Mouse (Mus musculus) MEL-GATA-1-ER (cell line): ENCODE data around the gene Fam219b.
A peak's percentile ranks its signal among the peaks of the same experiment; 100 is the strongest.

Experiments used
- DNase-seq: peaks from one replicate; pipeline ENCODE4 v3.0.0-alpha.2; 2012; ENCODE audit warnings: low read depth; ENCODE audit errors: extremely low read depth

Gene Fam219b

DNA sequence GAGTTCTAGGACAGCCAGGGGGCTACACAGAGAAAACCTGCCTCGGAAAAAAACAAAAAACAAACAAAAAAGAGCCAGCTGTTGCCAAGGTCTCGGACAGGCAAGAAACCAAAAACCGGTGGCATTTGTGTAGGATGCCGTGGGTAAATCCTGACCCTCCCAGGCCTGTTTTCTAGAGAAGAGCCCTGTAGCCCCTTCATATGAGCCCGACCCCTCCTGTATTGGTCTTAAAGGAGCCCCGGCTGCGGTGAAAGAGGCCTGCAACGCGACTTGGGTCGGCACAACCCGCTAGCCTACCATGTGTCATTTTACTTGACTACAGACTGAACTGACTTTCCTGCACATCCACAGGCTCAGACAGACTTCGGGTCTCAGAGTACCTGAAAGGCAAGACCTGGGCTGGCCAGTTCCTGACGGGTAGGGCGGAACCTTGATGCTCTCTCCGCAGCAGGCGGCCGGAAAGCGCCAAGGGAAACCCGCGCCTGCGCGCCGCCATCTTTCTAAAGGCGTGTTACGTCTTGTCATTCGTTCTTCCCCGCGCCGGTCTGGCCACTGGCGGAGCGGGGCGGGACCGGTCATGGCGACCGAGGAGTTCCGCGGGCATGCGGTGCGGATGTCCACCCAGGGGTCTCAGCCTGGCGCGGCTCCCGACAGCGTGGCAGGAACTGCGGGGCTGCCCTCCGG lies at the start of gene Fam219b:
Gene Fam219b, plus strand, starts transcription at position 485 of the 684 bp plus-strand sequence.
- peak; percentile 57 for DNase-seq

GRCm38 (mm10) chr9:57487807-57488206 lies 49.5 kb upstream of the Fam219b start:
- no peak for DNase-seq

DNA sequence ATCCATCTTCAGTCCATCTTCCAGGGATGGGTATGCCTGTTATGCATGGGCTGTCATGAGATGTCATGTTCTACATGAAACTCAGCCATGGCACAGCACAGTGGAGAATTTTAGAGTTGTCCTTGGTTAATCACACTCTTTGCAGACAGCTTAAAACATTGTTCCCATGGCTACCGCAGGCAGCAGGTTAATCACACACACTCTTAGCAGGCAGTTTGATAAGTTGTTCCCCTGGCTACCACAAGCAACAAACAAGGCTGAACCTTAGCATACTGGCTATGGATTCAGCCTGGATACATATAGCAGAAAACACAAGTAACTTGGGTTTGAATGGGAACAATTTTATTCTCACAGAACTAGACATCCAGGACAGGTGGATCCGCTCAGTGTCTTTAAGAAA lies 43.8 kb upstream of the Fam219b start:
- DNase-seq = no peak

DNA sequence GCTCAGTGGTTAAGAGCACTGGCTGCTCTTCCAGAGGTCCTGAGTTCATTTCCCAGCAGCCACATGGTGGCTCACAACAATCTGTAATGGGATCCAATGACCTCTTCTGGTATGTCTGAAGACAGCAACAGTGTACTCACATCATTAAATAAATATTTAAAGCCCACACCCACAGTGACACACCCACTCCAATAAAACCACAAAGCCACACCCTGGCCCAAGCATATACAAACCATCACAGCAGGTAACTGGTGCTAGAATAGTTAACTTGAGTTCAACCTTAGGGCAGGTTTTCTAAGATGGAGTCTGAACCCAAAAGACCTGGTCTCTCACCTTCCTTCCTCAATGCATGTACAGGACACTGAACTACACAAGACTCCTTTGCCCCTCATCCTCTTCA lies 42.4 kb upstream of the Fam219b start:
- DNase-seq = no peak

DNA sequence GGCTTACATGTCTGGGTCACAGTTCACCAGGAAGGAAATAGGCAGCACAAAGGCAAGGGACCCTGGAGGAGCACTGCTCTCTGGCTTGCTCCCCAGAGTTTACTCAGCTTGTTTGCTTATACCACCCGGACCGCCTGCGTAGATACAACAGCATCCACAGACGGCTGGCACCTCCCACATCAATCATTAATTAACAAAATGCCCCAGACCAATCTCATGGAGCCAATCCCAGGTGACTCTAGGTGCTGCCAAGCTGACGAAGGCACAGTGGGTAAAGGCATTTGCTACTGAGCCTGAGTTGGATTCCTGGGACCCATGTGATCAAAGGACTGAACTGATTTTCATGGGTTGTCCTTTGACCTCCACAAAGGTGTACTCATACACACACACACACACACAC lies 40.1 kb upstream of the Fam219b start:
- DNase-seq = no peak

DNA sequence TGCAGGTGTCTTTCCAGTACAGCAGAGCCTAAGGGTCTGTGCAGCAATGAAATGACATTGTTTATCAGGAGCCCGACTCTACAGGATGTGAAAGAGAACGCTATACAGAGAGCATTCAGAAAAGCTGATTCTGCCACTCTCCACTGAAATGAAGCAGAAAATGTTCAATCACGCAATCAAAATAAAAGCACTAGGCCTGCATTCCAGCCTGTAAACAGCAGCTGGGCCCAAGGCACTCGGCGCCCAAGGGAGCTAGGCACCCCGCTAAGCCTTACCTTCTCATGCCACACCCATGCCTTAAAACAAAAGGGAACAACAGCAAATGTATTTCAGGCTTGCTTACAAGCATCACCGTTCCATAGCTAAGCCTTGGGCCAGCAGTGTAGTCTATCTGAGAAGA lies 38.8 kb upstream of the Fam219b start:
- no peak for DNase-seq

- no peak for DNase-seq
These were observed 35.9 kb upstream of the Fam219b start for GRCm38 (mm10) chr9:57501452-57501851.

DNA sequence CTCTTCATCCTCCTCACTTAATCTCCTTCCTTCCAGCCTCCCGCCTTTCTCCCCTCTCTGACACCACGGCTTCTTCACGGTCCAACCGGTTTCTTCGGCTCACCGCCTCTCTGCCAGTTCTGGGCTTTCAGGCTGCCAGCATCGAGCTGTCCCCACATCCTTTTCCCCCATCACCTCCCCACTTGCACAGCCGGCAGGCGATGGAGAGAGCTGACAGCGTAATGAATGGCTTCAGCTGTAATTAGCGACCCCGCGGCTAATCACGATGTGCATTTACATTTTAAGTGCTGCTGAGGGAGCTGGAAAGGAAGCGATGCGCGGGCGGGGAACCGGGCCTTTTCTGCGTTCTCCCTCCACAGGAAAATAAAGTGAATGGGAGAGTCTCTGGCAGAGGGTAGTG lies 35.5 kb upstream of the Fam219b start:
- DNase-seq = no peak

- no peak for DNase-seq
These were observed 34.3 kb upstream of the Fam219b start for GRCm38 (mm10) chr9:57502911-57503621.

DNA sequence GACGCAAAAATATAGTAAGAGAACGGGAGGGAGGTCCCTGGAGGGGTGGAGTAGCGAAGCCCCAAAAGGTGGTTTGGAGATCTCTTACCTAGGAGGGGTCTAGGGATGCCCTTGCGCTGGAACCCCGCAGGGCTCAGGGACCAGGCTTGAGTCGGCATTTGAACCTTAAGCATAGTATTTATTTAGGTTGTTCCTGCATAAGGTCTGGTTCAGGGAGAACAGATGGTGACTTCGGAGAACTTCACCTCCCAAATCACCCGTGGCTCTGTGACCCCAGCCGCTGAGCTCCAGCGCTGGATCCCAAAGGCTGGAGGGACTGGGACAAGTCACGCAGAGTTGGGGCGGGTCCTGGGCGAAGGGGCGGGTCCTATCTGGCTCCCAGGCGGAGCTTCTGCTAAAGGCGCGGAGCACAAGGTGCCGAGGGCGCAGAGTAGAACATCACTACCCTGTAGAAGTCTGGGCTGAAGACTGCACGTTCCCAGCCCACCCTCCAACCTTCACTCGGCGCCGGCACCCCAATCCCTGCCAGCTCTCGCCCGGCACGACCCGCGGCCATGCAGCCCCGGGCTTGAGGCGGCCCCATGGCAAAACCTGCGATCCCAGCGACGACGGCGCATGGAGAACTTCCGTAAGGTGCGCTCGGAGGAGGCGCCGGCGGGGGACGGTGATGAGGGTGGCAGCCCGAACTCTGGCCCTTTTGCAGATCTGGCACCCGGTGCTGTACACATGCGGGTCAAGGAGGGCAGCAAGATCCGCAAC lies 33.5 kb upstream of the Fam219b start, which contains the start of gene Rpp25:
Gene Rpp25, plus strand, starts transcription at position 405 of the 759 bp plus-strand sequence.
- DNase-seq = no peak

- no peak for DNase-seq
These were observed 33.0 kb upstream of the Fam219b start for GRCm38 (mm10) chr9:57504381-57504700.

DNA sequence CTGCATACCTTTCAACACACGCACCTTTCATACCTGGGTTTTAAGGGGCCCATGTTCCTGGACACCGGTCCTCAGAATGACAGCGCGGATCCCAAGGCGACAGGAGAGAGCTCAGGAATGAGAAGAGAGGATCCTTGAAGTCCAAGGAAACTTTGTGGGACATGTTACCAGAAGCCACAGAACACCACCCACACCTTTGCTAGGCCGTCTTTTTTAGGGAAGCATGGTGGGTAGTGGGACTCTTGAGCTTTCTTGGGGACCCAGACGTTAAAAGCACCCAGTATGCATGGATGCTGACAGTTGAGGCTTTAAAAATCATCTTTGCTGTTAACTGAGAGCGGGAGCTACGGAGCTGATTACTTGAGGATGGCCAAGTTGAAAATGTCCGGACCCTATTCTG lies 32.4 kb upstream of the Fam219b start:
- DNase-seq = no peak

GRCm38 (mm10) chr9:57505700-57506099 lies 31.6 kb upstream of the Fam219b start:
- peak; percentile 89 for DNase-seq

GRCm38 (mm10) chr9:57510577-57510976 lies 26.8 kb upstream of the Fam219b start:
- no peak for DNase-seq

DNA sequence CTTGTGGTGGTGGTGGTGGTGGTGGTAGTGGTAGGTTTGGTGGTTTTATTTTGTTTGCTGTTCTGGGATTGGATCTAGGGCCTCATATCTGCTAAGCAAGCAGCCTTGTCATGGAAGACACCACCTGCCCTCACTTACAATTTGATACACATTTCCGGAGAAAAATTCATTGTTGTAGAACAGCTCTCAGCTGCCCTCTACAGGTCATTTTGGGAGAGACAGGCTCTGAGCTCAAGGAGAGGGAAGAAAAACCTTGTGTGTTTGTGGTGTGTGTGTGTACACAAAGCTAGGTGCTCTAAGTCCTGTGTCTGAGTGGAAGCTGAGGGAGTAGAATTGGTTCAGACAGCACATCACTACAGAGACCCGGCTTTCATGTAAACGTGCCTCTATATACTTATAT lies 20.2 kb upstream of the Fam219b start:
- peak; percentile 60 for DNase-seq

- DNase-seq = no peak
These were observed 16.8 kb upstream of the Fam219b start for GRCm38 (mm10) chr9:57520375-57521055.

GRCm38 (mm10) chr9:57521056-57521911 lies 16.0 kb upstream of the Fam219b start, which contains the start of gene Cox5a:
Cox5a (plus strand) TSS chr9:57521274.
- peak; percentile 66 for DNase-seq

DNA sequence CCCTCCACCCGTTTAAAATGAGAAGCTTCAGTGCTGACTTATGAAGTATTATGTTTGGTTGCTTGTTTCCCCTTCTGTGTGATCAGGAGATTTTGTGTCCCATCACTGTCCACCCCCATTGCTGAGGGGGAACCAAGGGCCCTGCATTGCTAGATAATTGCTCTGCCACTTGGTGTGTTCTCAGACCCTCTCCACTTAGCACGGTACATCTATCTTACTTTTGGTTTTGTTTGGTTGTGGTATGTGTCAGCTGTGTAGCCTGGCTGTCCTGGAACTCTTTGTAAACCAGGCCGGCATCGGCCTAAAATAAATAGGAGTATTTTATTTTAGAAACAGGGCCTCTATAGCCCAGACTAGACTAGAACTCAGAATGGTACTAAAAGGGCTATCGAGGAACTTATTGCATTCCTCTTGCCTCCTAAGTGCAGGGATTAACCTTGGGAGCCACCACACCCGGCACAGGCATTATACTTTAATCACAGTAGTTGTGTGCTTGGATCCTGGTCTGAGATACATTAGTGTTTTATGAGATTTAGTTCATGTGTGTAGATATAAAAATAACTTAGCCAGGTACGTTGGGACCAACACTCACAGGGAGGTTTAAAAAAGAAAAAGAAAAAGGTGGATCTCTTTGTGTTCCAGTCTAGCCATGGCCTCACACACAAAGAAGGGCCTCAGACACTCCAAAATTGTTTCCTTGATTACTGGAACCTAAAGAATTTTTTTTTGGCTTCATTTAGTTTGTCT lies 15.0 kb upstream of the Fam219b start:
- no peak for DNase-seq

DNA sequence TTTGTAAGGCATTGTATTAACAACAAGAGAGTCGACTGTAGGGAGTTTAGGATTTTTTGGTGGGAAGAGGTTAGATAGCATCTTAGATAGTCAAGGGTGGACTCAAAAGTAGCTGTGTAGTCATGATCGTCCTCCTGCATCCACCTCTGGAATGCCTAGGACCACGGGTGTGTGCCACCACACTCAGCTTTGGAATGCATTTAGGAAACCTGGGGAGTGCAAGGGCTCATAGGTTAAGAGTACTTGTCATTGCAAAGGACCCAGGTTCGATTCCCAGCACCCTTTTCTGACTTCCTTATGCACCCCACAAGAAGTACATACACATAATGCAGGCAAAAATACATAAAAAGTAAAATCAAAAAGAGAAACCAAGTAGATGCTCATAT lies 14.5 kb upstream of the Fam219b start:
- no peak for DNase-seq

DNA sequence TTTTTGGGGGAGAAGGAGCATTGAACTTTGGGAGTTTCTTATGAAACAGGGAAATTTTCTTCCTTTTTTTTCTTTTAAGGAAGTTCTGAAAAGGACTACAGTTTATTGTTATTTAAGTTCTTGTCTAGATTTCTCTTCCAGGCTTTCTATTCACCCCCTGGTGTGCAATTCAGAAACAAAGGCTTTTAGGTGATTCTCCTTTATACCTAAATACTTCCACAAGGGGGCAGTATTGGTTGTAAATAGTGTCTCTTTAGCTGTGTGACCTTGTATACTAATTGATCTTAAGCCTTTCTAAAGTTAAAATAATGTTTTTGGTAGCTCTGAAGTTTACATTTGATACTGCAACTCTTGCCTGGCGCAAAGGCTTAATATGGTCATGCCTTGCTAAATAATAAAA lies 13.6 kb upstream of the Fam219b start:
- no peak for DNase-seq
